Mouse (Mus musculus) erythroblast, embryonic 14.5 days (primary cell): ENCODE results near the gene Olfr961. TPM values are rescaled to one million over a fixed set of nuclear protein-coding genes. Genes with fewer than 3 reads are reported as not detected.

ENCODE experiments used
- H3K27me3 ChIP-seq: 2 replicates; pipeline ENCODE4 v1.6.1; 2012; ENCODE audit warnings: inconsistent platforms; ENCODE audit not compliant: control insufficient read depth
- H3K36me3 ChIP-seq: 2 replicates; pipeline ENCODE4 v1.6.1; 2012; ENCODE audit warnings: mild to moderate bottlenecking, inconsistent platforms; ENCODE audit not compliant: control insufficient read depth
- H3K4me1 ChIP-seq: 2 replicates; pipeline ENCODE4 v1.6.1; 2012; ENCODE audit warnings: inconsistent platforms; ENCODE audit not compliant: control insufficient read depth
- H3K4me3 ChIP-seq: replicated peaks from 2 replicates; pipeline ENCODE3; 2012; ENCODE audit warnings: moderate library complexity, mild to moderate bottlenecking, inconsistent platforms
- H3K9me3 ChIP-seq: 2 replicates; pipeline ENCODE4 v1.6.1; 2012; ENCODE audit warnings: low read length, inconsistent platforms, mixed read lengths; ENCODE audit not compliant: control insufficient read depth
- GATA1 ChIP-seq: IDR thresholded peaks from 2 replicates; pipeline ENCODE4 v1.6.1; 2012; ENCODE audit warnings: low read length, inconsistent platforms, mixed read lengths
- TAL1 ChIP-seq: IDR thresholded peaks from 3 replicates; pipeline ENCODE4 v1.6.1; 2012; ENCODE audit warnings: low read length, inconsistent platforms, mixed read lengths
- polyA plus RNA-seq: library from polyadenylated mRNA; stranded (reverse); fragments of >175 nt; gene quantifications from 2 replicates; pipeline ENCODE4 v1.2.3, GENCODE M21; 2012

Olfr961 gene
- polyA plus RNA-seq, 1 experiment = not detected

DNA sequence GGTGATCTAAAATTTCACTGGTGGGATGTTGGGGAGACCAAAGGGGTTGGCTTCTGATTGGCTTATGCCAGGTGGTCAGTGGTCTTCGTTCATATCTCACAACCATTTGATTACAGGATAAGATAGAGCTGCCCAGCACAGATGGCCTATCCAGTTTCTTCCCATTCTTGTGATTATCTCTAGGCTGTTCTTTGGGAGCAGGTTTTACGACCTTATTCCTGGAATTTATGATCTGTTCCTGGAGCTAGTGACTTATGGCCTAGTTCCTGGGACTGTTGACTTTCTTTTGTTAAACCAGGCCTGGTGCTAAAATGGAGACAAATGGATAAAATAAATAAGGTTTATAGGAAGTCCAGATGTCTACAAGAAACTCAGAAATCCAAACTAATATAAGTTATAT is 20.2 kb upstream of the Olfr961 start:
- no peaks in the 10 kb centered on the region for H3K4me1 ChIP-seq
- no peak for TF ChIP-seq TAL1
- TF ChIP-seq GATA1 = no peak
- no peaks in the 10 kb centered on the region for H3K36me3 ChIP-seq
- no peaks in the 10 kb centered on the region for H3K27me3 ChIP-seq
- no peak overlapping the region for H3K4me3 ChIP-seq
- no peaks in the 10 kb centered on the region for H3K9me3 ChIP-seq

DNA sequence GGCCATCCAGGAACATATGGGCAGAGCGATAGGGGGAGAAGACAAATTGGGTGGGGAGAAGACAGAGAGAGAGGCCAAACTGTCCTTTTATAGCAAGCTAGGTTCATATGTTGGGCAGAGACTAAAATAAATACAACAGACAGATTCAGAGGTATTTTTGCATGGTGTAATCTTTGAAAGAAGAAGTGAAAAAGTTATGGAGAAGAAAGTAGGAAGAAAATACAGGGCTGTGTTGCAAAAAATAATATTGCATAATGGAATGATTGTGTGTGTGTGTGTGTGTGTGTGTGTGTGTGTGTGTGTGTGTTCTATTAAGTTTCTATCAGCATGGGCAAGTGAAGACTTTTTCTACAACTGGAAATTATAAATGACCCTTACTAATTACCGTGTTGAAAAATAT is 15.8 kb upstream of the Olfr961 start:
- no peak for TF ChIP-seq TAL1
- TF ChIP-seq GATA1 = no peak
- Histone ChIP-seq H3K9me3 (no peaks in the 10 kb centered on the region), H3K4me3 (no peak overlapping the region), H3K36me3 (no peaks in the 10 kb centered on the region), H3K27me3 (no peaks in the 10 kb centered on the region), H3K4me1 (no peaks in the 10 kb centered on the region)

DNA sequence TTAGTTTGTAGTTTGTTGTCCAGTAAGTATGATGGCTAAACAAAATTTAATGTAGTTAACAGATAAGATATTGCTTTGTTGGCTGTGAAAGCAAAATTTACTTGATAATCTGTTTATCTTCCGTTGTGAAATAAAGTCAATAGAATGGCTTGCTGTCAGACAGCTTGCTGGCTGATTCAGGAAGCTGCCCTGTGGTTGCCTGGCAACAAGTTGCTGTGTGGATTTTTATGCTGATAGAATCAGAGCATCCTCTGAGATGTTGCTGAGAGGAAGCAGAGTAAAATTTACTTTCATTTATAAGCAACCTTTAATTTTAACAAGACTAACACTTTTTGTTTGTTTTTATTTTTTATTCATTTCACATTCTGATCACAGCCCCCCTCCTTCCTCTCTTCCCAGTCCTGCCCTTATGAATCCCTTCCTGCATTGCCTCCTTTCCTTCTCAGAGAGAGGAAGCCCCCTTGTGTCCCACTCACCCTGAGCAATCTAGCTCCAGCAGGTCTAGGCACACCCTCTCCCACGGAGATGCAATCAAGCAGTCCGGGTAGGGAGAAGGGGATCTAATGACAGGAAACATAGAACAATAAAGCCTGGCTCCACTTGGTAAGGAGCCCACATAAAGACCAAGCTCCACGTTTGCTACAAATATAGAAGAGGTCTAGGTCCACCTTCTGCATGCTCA is 10.8 kb upstream of the Olfr961 start:
- no peak for TF ChIP-seq GATA1
- no peak for TF ChIP-seq TAL1
- Histone ChIP-seq H3K9me3 (no peaks in the 10 kb centered on the region), H3K27me3 (no peaks in the 10 kb centered on the region), H3K4me1 (no peaks in the 10 kb centered on the region), H3K4me3 (no peak overlapping the region), H3K36me3 (no peaks in the 10 kb centered on the region)

DNA sequence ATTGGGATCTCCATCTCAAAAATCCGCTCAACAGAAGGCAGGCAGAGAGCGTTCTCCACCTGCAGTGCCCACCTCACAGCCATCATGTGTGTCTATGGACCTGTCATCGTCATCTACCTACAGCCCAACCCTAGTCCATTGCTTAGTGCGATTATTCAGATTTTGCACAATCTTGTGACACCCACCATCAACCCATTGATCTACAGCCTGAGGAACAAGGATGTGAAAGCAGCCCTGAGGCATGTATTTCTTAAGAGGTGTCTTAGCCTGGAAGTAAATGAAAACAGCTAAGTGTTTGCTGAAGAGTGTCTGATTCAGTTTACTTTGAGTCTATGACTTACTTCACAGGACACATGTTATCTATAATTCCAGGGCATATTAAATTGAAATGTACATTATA is 2.5 kb downstream of the Olfr961 start:
- TF ChIP-seq GATA1 (no peak), TAL1 (no peak)
- Histone ChIP-seq H3K27me3 (no peaks in the 10 kb centered on the region), H3K4me1 (no peaks in the 10 kb centered on the region), H3K36me3 (no peaks in the 10 kb centered on the region), H3K9me3 (no peaks in the 10 kb centered on the region), H3K4me3 (no peak overlapping the region)

DNA sequence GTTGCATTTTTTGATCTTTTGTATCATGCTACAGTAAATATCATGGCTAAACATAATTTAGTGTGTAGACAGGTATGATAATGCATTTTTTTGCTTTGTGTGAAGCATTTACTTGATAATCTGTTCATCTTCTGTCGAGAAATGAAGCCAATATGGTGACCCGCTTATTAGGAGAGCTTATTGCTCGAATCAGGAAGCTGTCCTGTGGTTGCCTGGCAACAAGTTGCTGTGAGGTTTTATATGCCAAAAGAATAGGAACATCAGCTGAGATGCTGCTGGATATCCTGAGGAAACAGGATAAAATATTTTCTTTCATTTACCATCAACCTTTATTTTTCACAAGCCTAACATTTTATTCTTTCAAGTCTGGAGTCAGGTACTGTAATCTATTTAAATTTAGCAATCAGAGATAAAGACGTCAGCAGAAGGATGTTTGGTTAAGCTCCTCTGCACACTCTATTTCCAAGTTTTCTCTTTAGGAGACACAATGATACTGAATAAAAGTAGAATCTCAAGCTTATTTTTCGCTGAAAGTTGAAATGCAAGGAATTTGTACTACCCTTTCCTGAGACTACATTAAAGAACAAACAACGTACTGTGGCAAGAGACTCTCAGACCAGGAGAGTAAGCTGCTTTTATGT is 10.0 kb downstream of the Olfr961 start:
- no peak overlapping the region for H3K4me3 ChIP-seq
- no peak for TF ChIP-seq TAL1
- TF ChIP-seq GATA1 = no peak
- no peaks in the 10 kb centered on the region for H3K27me3 ChIP-seq
- H3K4me1 ChIP-seq = no peaks in the 10 kb centered on the region
- H3K36me3 ChIP-seq = no peaks in the 10 kb centered on the region
- H3K9me3 ChIP-seq = no peaks in the 10 kb centered on the region

DNA sequence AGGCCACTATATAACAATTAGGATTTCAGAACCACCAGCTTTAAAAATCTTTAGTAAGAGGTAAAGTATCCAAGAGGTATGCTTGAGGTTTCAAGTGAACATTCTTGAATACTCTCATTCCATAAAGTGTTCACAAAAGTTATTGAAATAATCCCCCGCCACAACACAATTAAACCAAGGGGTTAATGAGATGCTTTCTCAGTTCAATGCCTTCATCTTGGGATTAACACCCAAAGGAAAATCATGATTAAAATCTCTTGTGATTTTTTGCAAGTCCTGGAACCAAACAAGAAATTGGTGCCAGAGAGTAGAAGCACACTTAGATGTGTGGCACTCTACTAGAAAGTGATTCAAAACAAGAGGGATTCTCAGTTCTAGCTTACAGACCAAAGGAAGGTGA is 22.0 kb downstream of the Olfr961 start, which contains the start of gene Olfr963:
Gene Olfr963 (plus strand): TSS at position 301 of the 400 bp plus-strand sequence.
- H3K27me3 ChIP-seq = no peaks in the 10 kb centered on the region
- no peaks in the 10 kb centered on the region for H3K4me1 ChIP-seq
- no peaks in the 10 kb centered on the region for H3K36me3 ChIP-seq
- no peak within 1 kb of the TSS for H3K4me3 ChIP-seq
- peaks cover 4% of the 10 kb centered on the region; the same call in 1 of the 2 replicates for H3K9me3 ChIP-seq
- TF ChIP-seq TAL1 (no peak), GATA1 (no peak)

DNA sequence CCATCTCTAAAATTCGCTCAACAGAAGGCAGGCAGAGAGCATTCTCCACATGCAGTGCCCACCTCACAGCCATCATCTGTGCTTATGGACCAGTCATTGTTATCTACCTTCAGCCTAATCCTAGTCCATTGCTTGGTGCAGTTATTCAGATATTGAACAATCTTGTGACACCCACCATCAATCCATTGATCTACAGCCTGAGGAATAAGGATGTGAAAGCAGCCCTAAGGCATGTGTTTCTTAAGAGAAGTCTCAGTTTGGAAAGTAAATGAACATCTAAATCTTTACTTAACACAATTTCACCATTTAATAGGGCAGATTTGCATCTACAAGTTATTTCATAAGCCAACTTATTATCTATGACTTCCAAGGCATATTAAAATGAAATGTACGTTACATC is 24.8 kb downstream of the Olfr961 start:
- Histone ChIP-seq H3K4me1 (no peaks in the 10 kb centered on the region), H3K9me3 (0 out of 2 replicates have a peak, but pooled peaks cover under 1% of the 10 kb centered on the region), H3K36me3 (no peaks in the 10 kb centered on the region), H3K27me3 (no peaks in the 10 kb centered on the region), H3K4me3 (no peak overlapping the region)
- TF ChIP-seq GATA1 (no peak), TAL1 (no peak)

DNA sequence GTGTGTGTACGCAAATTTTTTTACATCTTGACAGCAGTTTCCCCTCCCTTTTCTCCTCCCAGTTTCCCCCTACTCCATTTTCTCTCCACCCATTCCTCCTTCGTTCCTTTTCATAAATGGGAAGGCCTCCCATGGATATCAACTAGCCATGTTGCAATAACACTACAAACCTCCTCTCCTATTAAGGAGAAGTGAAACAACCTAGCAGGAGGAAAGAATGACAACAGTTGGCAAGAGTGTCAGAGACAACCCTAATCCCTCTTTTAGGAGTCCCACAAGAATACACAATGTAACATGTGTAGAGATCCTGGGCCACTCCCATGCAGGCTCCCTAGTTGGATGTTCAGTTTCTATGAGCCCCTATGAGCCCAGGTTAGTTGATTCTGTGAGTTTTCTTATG is 29.9 kb downstream of the Olfr961 start:
- Histone ChIP-seq H3K36me3 (no peaks in the 10 kb centered on the region), H3K9me3 (no peaks in the 10 kb centered on the region), H3K4me3 (no peak overlapping the region), H3K27me3 (no peaks in the 10 kb centered on the region), H3K4me1 (no peaks in the 10 kb centered on the region)
- TF ChIP-seq GATA1 (no peak), TAL1 (no peak)

DNA sequence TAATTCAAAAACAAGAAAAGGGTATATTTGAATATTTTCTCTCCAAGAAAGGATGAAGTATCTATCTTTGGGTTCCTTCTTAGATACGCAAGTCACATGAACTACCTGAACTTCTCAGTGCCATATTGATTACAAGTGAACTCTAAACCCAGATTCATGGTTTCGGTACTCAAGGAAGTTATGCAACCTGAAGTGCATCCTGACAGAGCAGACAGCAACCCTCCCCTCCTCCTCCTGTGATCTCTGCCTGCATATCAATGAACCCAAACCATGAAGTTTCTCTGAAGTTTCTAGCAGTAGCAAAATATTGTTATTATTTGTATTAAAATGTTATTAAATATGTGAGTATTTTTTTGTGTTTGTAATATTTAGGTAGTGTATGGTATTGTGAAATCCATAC is 33.7 kb downstream of the Olfr961 start:
- no peak for TF ChIP-seq TAL1
- no peak for TF ChIP-seq GATA1
- Histone ChIP-seq H3K4me1 (no peaks in the 10 kb centered on the region), H3K27me3 (no peaks in the 10 kb centered on the region), H3K9me3 (no peaks in the 10 kb centered on the region), H3K4me3 (no peak overlapping the region), H3K36me3 (no peaks in the 10 kb centered on the region)

DNA sequence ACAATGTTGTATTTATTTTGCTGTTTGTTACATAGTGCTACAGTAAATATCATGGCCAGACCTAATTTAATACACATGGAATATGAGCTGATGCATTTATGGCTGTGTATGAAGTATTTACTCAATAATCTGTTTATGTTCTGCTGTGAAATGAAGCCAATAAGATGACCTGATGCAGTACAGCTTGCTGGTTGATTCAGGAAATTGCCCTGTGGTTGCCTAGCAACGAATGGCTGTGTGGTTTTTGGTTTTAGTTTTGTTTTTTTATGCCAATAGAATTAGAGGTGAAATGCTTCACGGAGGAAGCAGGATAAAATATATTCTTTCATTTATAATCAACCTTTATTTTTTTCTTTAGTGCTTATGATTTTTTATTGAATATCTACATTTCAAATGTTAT is 34.4 kb downstream of the Olfr961 start:
- Histone ChIP-seq H3K4me3 (no peak overlapping the region), H3K9me3 (no peaks in the 10 kb centered on the region), H3K4me1 (no peaks in the 10 kb centered on the region), H3K36me3 (no peaks in the 10 kb centered on the region), H3K27me3 (no peaks in the 10 kb centered on the region)
- no peak for TF ChIP-seq GATA1
- TF ChIP-seq TAL1 = no peak

Other genes starting within 250 kb of the Olfr961 start
- gene Olfr952, start 217.9 kb upstream of the Olfr961 start, polyA plus RNA-seq = not detected in 2 replicates
- not detected in 2 replicates for gene Olfr954, start 188.4 kb upstream of the Olfr961 start, polyA plus RNA-seq
- gene Olfr955, start 173.1 kb upstream of the Olfr961 start, polyA plus RNA-seq = not detected in 2 replicates
- gene Olfr44, start 151.1 kb upstream of the Olfr961 start, polyA plus RNA-seq = not detected in 2 replicates
- gene Olfr957, start 129.3 kb upstream of the Olfr961 start, polyA plus RNA-seq = not detected in 2 replicates
- 0.01 TPM in 1 of 2 replicates, not detected in the other for gene Olfr958, start 91.0 kb upstream of the Olfr961 start, polyA plus RNA-seq
- gene Olfr959, start 69.5 kb upstream of the Olfr961 start, polyA plus RNA-seq = not detected in 2 replicates
- not detected in 2 replicates for gene AW551984, start 40.7 kb upstream of the Olfr961 start, polyA plus RNA-seq
- gene Olfr148, start 34.4 kb upstream of the Olfr961 start, polyA plus RNA-seq = not detected in 2 replicates
- not detected in 2 replicates for gene Olfr960, start 23.7 kb upstream of the Olfr961 start, polyA plus RNA-seq
- not detected in 2 replicates for gene Olfr963, start 22.1 kb downstream of the Olfr961 start, polyA plus RNA-seq
- gene Olfr149, start 62.0 kb downstream of the Olfr961 start, polyA plus RNA-seq = not detected in 2 replicates
- gene Olfr965, start 66.3 kb downstream of the Olfr961 start, polyA plus RNA-seq = not detected in 2 replicates
- gene Olfr150, start 85.9 kb downstream of the Olfr961 start, polyA plus RNA-seq = not detected in 2 replicates
- not detected in 2 replicates for gene Olfr967, start 101.2 kb downstream of the Olfr961 start, polyA plus RNA-seq
- not detected in 2 replicates for gene Olfr968, start 138.2 kb downstream of the Olfr961 start, polyA plus RNA-seq
- gene Olfr969, start 145.9 kb downstream of the Olfr961 start, polyA plus RNA-seq = not detected in 2 replicates
- gene Olfr970, start 163.8 kb downstream of the Olfr961 start, polyA plus RNA-seq = not detected in 2 replicates
- gene Olfr971, start 191.8 kb downstream of the Olfr961 start, polyA plus RNA-seq = not detected in 2 replicates
- not detected in 2 replicates for gene Olfr972, start 221.3 kb downstream of the Olfr961 start, polyA plus RNA-seq